Mouse (Mus musculus) testis, adult 2 months (tissue): ENCODE measurements around the gene Ksr2. TPM values are rescaled to one million over a fixed set of nuclear protein-coding genes. Genes with fewer than 3 reads are reported as not detected.

ENCODE experiments used
- H3K27ac ChIP-seq: fragments of 200-500 bp; 2 replicates; pipeline ENCODE4 v1.5.1; 2012; ENCODE audit warnings: low read depth, low read length; ENCODE audit not compliant: control insufficient read depth, insufficient read depth
- H3K27me3 ChIP-seq: fragments of 200-500 bp; 2 replicates; pipeline ENCODE4 v1.6.1; 2012; ENCODE audit warnings: mild to moderate bottlenecking, low read length, moderate library complexity; ENCODE audit not compliant: control insufficient read depth, insufficient read depth
- H3K36me3 ChIP-seq: fragments of 200-500 bp; 2 replicates; pipeline ENCODE4 v1.6.1; 2012; ENCODE audit warnings: mild to moderate bottlenecking, low read length; ENCODE audit not compliant: control insufficient read depth, insufficient read depth
- H3K4me1 ChIP-seq: fragments of 200-500 bp; 2 replicates; pipeline ENCODE4 v1.6.1; 2012; ENCODE audit warnings: low read length; ENCODE audit not compliant: control insufficient read depth, insufficient read depth
- H3K4me3 ChIP-seq: fragments of 200-500 bp; 2 replicates; pipeline ENCODE4 v1.5.1; 2012; ENCODE audit warnings: low read depth, mild to moderate bottlenecking, low read length, moderate library complexity, mixed read lengths; ENCODE audit not compliant: control insufficient read depth
- CTCF ChIP-seq: fragments of 200-500 bp; IDR thresholded peaks from 2 replicates; pipeline ENCODE4 v1.5.1; 2012; ENCODE audit warnings: low read depth, mild to moderate bottlenecking, inconsistent platforms, low read length, moderate library complexity; ENCODE audit not compliant: control insufficient read depth, insufficient read depth, insufficient replicate concordance
- POLR2A ChIP-seq: fragments of 200-500 bp; IDR thresholded peaks from 2 replicates; pipeline ENCODE4 v1.6.1; 2012; ENCODE audit warnings: low read depth, mild to moderate bottlenecking, inconsistent platforms, low read length, moderate library complexity; ENCODE audit not compliant: control insufficient read depth
- polyA plus RNA-seq: library from polyadenylated mRNA; depleted of rRNA; stranded (reverse); fragments of >200 nt; gene quantifications from 2 replicates; pipeline ENCODE4 v1.2.3, GENCODE M21; 2012

Ksr2 gene
- polyA plus RNA-seq, 1 experiment: 2.0 TPM

- no peaks in the 10 kb centered on the region for H3K27me3 ChIP-seq
- no peaks in the 10 kb centered on the region for H3K4me1 ChIP-seq
- H3K27ac ChIP-seq: no peak overlapping the region
- TF ChIP-seq CTCF: no peak
- TF ChIP-seq POLR2A: no peak
- H3K36me3 ChIP-seq: no peaks in the 10 kb centered on the region
- H3K4me3 ChIP-seq: no peak overlapping the region
These were observed 295.5 kb downstream of the Ksr2 start for GRCm38 (mm10) chr5:117709306-117709705.

- H3K4me1 ChIP-seq: no peaks in the 10 kb centered on the region
- H3K27ac ChIP-seq: no peak overlapping the region
These were observed 297.8 kb downstream of the Ksr2 start for GRCm38 (mm10) chr5:117711636-117712035.

GRCm38 (mm10) chr5:117712207-117712606 lies 298.4 kb downstream of the Ksr2 start:
- Histone ChIP-seq H3K36me3 (no peaks in the 10 kb centered on the region), H3K4me1 (no peaks in the 10 kb centered on the region), H3K27ac (no peak overlapping the region), H3K4me3 (no peak overlapping the region), H3K27me3 (no peaks in the 10 kb centered on the region)
- no peak for TF ChIP-seq POLR2A
- TF ChIP-seq CTCF: no peak

More at GRCm38 (mm10) chr5:117711636-117712035, 297.8 kb downstream of the Ksr2 start:
- TF ChIP-seq POLR2A (no peak), CTCF (no peak)
- Histone ChIP-seq H3K27me3 (no peaks in the 10 kb centered on the region), H3K36me3 (no peaks in the 10 kb centered on the region), H3K4me3 (no peak overlapping the region)

GRCm38 (mm10) chr5:117717120-117717519 lies 303.3 kb downstream of the Ksr2 start:
- H3K27me3 ChIP-seq: no peaks in the 10 kb centered on the region
- H3K36me3 ChIP-seq: no peaks in the 10 kb centered on the region
- TF ChIP-seq CTCF (no peak), POLR2A (no peak)
- no peak overlapping the region for H3K27ac ChIP-seq
- no peak overlapping the region for H3K4me3 ChIP-seq
- H3K4me1 ChIP-seq: no peaks in the 10 kb centered on the region

GRCm38 (mm10) chr5:117723316-117723715 lies 309.5 kb downstream of the Ksr2 start:
- Histone ChIP-seq H3K4me3 (no peak overlapping the region), H3K36me3 (no peaks in the 10 kb centered on the region), H3K27me3 (no peaks in the 10 kb centered on the region), H3K4me1 (no peaks in the 10 kb centered on the region), H3K27ac (no peak overlapping the region)
- TF ChIP-seq POLR2A (no peak), CTCF (no peak)

GRCm38 (mm10) chr5:117726548-117726947 lies 312.7 kb downstream of the Ksr2 start:
- TF ChIP-seq CTCF (no peak), POLR2A (no peak)
- H3K4me1 ChIP-seq: no peaks in the 10 kb centered on the region
- no peaks in the 10 kb centered on the region for H3K36me3 ChIP-seq
- no peak overlapping the region for H3K27ac ChIP-seq
- H3K4me3 ChIP-seq: no peak overlapping the region
- H3K27me3 ChIP-seq: no peaks in the 10 kb centered on the region

GRCm38 (mm10) chr5:117727138-117727537 lies 313.3 kb downstream of the Ksr2 start:
- no peaks in the 10 kb centered on the region for H3K36me3 ChIP-seq
- H3K4me3 ChIP-seq: no peak overlapping the region
- no peaks in the 10 kb centered on the region for H3K4me1 ChIP-seq
- TF ChIP-seq CTCF (no peak), POLR2A (no peak)
- no peak overlapping the region for H3K27ac ChIP-seq
- H3K27me3 ChIP-seq: no peaks in the 10 kb centered on the region

- TF ChIP-seq POLR2A (no peak), CTCF (no peak)
- Histone ChIP-seq H3K4me3 (no peak overlapping the region), H3K27ac (no peak overlapping the region)
These were observed 317.5 kb downstream of the Ksr2 start for GRCm38 (mm10) chr5:117731311-117731710.

More at GRCm38 (mm10) chr5:117731311-117731710, 317.5 kb downstream of the Ksr2 start:
- Histone ChIP-seq H3K4me1 (no peaks in the 10 kb centered on the region), H3K27me3 (no peaks in the 10 kb centered on the region), H3K36me3 (no peaks in the 10 kb centered on the region)
